Mouse (Mus musculus) CH12.LX (cell line): ENCODE measurements around the gene Lpin1. TPM values are rescaled to one million over a fixed set of nuclear protein-coding genes. Genes with fewer than 3 reads are reported as not detected.
A peak's percentile ranks its signal among the peaks of the same experiment; 100 is the strongest.

Source experiments
- DNase-seq: peaks from one replicate; pipeline ENCODE4 v3.0.0-alpha.2; 2013; ENCODE audit errors: extremely low read depth
- H3K27ac ChIP-seq: 2 replicates; pipeline ENCODE4 v1.5.1; 2012; ENCODE audit warnings: low read depth, mild to moderate bottlenecking, control low read depth, moderate library complexity; ENCODE audit not compliant: insufficient read depth
- H3K27me3 ChIP-seq: replicated peaks from 2 replicates; pipeline ENCODE3; 2012; ENCODE audit warnings: inconsistent platforms
- H3K36me3 ChIP-seq, 2 experiments: replicated peaks in 1 of 2; 2 replicates each; pipeline versions ENCODE3 to v1.6.1; 2012; ENCODE audit warnings: inconsistent platforms in 1 of 2, low read length in 1 of 2, mild to moderate bottlenecking in 1 of 2, mixed read lengths in 1 of 2, moderate library complexity in 1 of 2; ENCODE audit not compliant: control insufficient read depth in 1 of 2, insufficient read depth in 1 of 2
- H3K4me1 ChIP-seq, 2 experiments: 2 replicates each; pipeline ENCODE4 v1.6.1; 2012; ENCODE audit warnings: inconsistent platforms in 1 of 2, moderate library complexity in 1 of 2; ENCODE audit not compliant: insufficient read depth in 2 of 2, control insufficient read depth in 1 of 2
- H3K4me2 ChIP-seq: 2 replicates; pipeline ENCODE4 v1.6.1; 2012; ENCODE audit warnings: low read depth, mild to moderate bottlenecking, control low read depth; ENCODE audit not compliant: poor library complexity, insufficient read depth, severe bottlenecking
- H3K4me3 ChIP-seq, 3 experiments: fragments of 150-350 bp in 1 of 3; sonication (generic) in 1 of 3; replicated peaks in 1 of 3; 2 replicates each; pipeline versions ENCODE3 to v1.5.1; 2011 to 2012; ENCODE audit warnings: low read depth in 2 of 3, low read length in 2 of 3, mild to moderate bottlenecking in 2 of 3, moderate library complexity in 2 of 3, control low read depth in 1 of 3, improper control_type of control experiment in 1 of 3, inconsistent platforms in 1 of 3, mixed read lengths in 1 of 3; ENCODE audit not compliant: poor library complexity in 1 of 3
- H3K79me2 ChIP-seq: replicated peaks from 2 replicates; pipeline ENCODE4 v1.6.1; 2012; ENCODE audit warnings: mild to moderate bottlenecking, moderate library complexity; ENCODE audit not compliant: control insufficient read depth, poor library complexity, insufficient read depth, severe bottlenecking; ENCODE audit errors: extremely low read depth
- H3K9ac ChIP-seq: 2 replicates; pipeline ENCODE4 v1.6.1; 2012; ENCODE audit warnings: low read depth, mild to moderate bottlenecking, control low read depth, moderate library complexity; ENCODE audit not compliant: insufficient read depth
- H3K9me3 ChIP-seq: replicated peaks from 2 replicates; pipeline ENCODE3; 2012; ENCODE audit warnings: low read length, inconsistent platforms, mixed read lengths
- BHLHE40 ChIP-seq: IDR thresholded peaks from 2 replicates; pipeline ENCODE4 v1.6.1; 2011; ENCODE audit warnings: mild to moderate bottlenecking, low read depth, low read length, improper control_type of control experiment
- E2F4 ChIP-seq: IDR thresholded peaks from 2 replicates; pipeline ENCODE4 v1.6.1; 2011; ENCODE audit warnings: low read depth, low read length, improper control_type of control experiment; ENCODE audit not compliant: insufficient replicate concordance
- HCFC1 ChIP-seq: IDR thresholded peaks from 2 replicates; pipeline ENCODE4 v1.6.1; 2012; ENCODE audit warnings: low read depth, mild to moderate bottlenecking, inconsistent platforms, low read length, improper control_type of control experiment
- IRF4 ChIP-seq: IDR thresholded peaks from 2 replicates; pipeline ENCODE4 v1.6.1; 2014; ENCODE audit warnings: low read depth, mild to moderate bottlenecking, inconsistent platforms, low read length, improper control_type of control experiment
- JUN ChIP-seq: IDR thresholded peaks from 2 replicates; pipeline ENCODE4 v1.6.1; 2011; ENCODE audit warnings: low read depth, mild to moderate bottlenecking, low read length, improper control_type of control experiment, moderate library complexity; ENCODE audit not compliant: insufficient read depth
- KAT2A ChIP-seq: IDR thresholded peaks from 2 replicates; pipeline ENCODE4 v1.6.1; 2012; ENCODE audit warnings: low read length, improper control_type of control experiment, inconsistent platforms; ENCODE audit not compliant: insufficient replicate concordance
- MYC ChIP-seq: IDR thresholded peaks from 2 replicates; pipeline ENCODE4 v1.6.1; 2011; ENCODE audit warnings: low read depth, mild to moderate bottlenecking, improper control_type of control experiment, low read length
- NELFE ChIP-seq: IDR thresholded peaks from 2 replicates; pipeline ENCODE4 v1.6.1; 2011; ENCODE audit warnings: low read depth, low read length, improper control_type of control experiment
- NRF1 ChIP-seq: IDR thresholded peaks from 2 replicates; pipeline ENCODE4 v1.6.1; 2014; ENCODE audit warnings: low read depth, mild to moderate bottlenecking, inconsistent platforms, low read length, improper control_type of control experiment, moderate library complexity
- POLR2A ChIP-seq: IDR thresholded peaks from 2 replicates; pipeline ENCODE4 v1.6.1; 2011; ENCODE audit warnings: low read depth, mild to moderate bottlenecking, improper control_type of control experiment, low read length
- POLR2AphosphoS2 ChIP-seq: IDR thresholded peaks from 2 replicates; pipeline ENCODE4 v1.6.1; 2011; ENCODE audit warnings: low read depth, low read length, improper control_type of control experiment
- RAD21 ChIP-seq: IDR thresholded peaks from 2 replicates; pipeline ENCODE4 v1.6.1; 2011; ENCODE audit warnings: low read depth, mild to moderate bottlenecking, low read length, improper control_type of control experiment, moderate library complexity
- SIN3A ChIP-seq: IDR thresholded peaks from 2 replicates; pipeline ENCODE4 v1.6.1; 2012; ENCODE audit warnings: low read length, improper control_type of control experiment, inconsistent platforms
- SMC3 ChIP-seq: IDR thresholded peaks from 2 replicates; pipeline ENCODE4 v1.6.1; 2011; ENCODE audit warnings: low read depth, low read length, improper control_type of control experiment
- TBP ChIP-seq: conservative IDR thresholded peaks from 2 replicates; pipeline ENCODE4 v1.6.1; 2011; ENCODE audit warnings: low read depth, low read length, improper control_type of control experiment
- ZKSCAN1 ChIP-seq: IDR thresholded peaks from 2 replicates; pipeline ENCODE4 v1.6.1; 2012; ENCODE audit warnings: low read depth, inconsistent platforms, low read length, improper control_type of control experiment, borderline replicate concordance
- ZNF384 ChIP-seq: IDR thresholded peaks from 2 replicates; pipeline ENCODE4 v1.6.1; 2012; ENCODE audit warnings: low read depth, low read length, improper control_type of control experiment, inconsistent platforms
- dilution Hi-C: fragments of 300-500 bp; cut with MboI; formaldehyde crosslinking; loops from 2 replicates; pipeline ENCODE4 v1.14.3; 2020; ENCODE audit warnings: low sequenced_read_pairs; ENCODE audit not compliant: extremely low pct_unique_long_range_greater_than_20kb, extremely low pct_ligation_motif_present
- in situ Hi-C: fragments of 300-500 bp; cut with MboI; formaldehyde crosslinking; loops from 3 replicates; pipeline ENCODE4 v1.14.3; 2019; ENCODE audit warnings: low sequenced_read_pairs, low pct_ligation_motif_present, low pct_unique_long_range_greater_than_20kb, mixed read lengths
- polyA plus RNA-seq: library from polyadenylated mRNA; unstranded; fragments of >175 nt; gene quantifications from 2 replicates; pipeline ENCODE4 v1.2.1, GENCODE M21; 2012; ENCODE audit warnings: low read depth; ENCODE audit not compliant: insufficient read length
- total RNA-seq, 2 experiments: library from RNA; depleted of rRNA; stranded (reverse); fragments of 300-350 nt in 1 of 2; fragments of >200 nt in 1 of 2; gene quantifications; 2 replicates each; pipeline ENCODE4 v1.2.3; 2012 to 2014

Lpin1 gene
- total and polyA plus RNA-seq, 3 experiments: 6.1 to 7.5 (median 6.7) TPM

- Histone ChIP-seq H3K27me3 (no peaks in the 10 kb centered on the region), H3K9me3 (no peaks in the 10 kb centered on the region), H3K27ac (no peak overlapping the region), H3K4me2 (no peak overlapping the region), H3K36me3 (peaks cover 11 to 35% of the 10 kb centered on the region in 2 experiments), H3K4me1 (peaks cover 11 to 67% of the 10 kb centered on the region in 2 experiments), H3K9ac (no peak overlapping the region), H3K4me3 (no peak overlapping the region), H3K79me2 (no peaks in the 10 kb centered on the region)
- in situ Hi-C loops: no loop called here
- no peak for TF ChIP-seq IRF4
- TF ChIP-seq TBP: no peak
- TF ChIP-seq MYC: no peak
- no peak for TF ChIP-seq POLR2A
- TF ChIP-seq POLR2AphosphoS2: no peak
- TF ChIP-seq NRF1: no peak
- TF ChIP-seq SIN3A: no peak
- TF ChIP-seq NELFE: no peak
- TF ChIP-seq HCFC1: no peak
- no peak for TF ChIP-seq E2F4
- no peak for TF ChIP-seq SMC3
- no peak for TF ChIP-seq ZNF384
- no peak for TF ChIP-seq KAT2A
- TF ChIP-seq RAD21: no peak
- no peak for TF ChIP-seq ZKSCAN1
- no peak for TF ChIP-seq BHLHE40
- no peak for TF ChIP-seq JUN
- no peak for DNase-seq
- dilution Hi-C loops: no loop called here
Observed at GRCm38 (mm10) chr12:16584964-16585363, 25.8 kb downstream of the Lpin1 start.

GRCm38 (mm10) chr12:16584035-16584682 is 26.6 kb downstream of the Lpin1 start:
- in situ Hi-C loops (no loop called here), dilution Hi-C loops (no loop called here)
- Histone ChIP-seq H3K4me1 (peaks cover 9 to 67% of the 10 kb centered on the region in 2 experiments), H3K79me2 (no peaks in the 10 kb centered on the region), H3K4me3 (no peak overlapping the region), H3K4me2 (peak overlapping the region; percentile 19), H3K36me3 (peaks cover 16 to 43% of the 10 kb centered on the region in 2 experiments), H3K9me3 (no peaks in the 10 kb centered on the region), H3K9ac (no peak overlapping the region), H3K27me3 (no peaks in the 10 kb centered on the region), H3K27ac (no peak overlapping the region)
- TF ChIP-seq ZNF384: peak; percentile 44; the same call in 1 of the 2 replicates
- TF ChIP-seq SMC3: no peak
- DNase-seq: no peak
